Mouse (Mus musculus) spleen, embryonic (tissue): ENCODE measurements around the gene Atp6v0a1.

ENCODE experiments used
- CTCF ChIA-PET: fragments of 350-600 bp; sonication (Branson Sonifier 250); formaldehyde crosslinking; loops from one replicate; lab custom pipeline; 2022; lab: Charles Lee

The Atp6v0a1 gene

DNA sequence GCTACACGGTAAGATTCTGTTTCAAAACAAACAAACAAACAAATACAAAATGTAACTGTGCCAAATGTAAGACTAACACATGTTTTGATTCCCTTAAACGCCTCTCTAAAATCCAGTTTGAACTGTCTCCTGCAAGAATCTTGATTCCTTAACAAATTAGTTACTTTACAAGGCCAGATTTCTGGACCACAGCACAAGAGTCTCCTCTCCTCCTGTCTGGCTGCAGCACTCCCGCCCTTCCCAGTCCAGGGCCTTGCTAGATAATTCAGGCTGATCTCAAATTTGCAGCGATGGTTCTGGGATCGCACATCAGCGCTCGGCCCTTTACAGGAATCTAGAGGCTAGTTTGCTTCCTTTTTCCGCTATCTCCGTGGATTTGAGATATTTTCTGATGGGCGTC, 72.4 kb downstream of the Atp6v0a1 start:
- CTCF ChIA-PET = interaction anchor here (1.0 kb wide), 1 partner anchor 11 kb away, joined by 3 read pairs; no protein-coding TSS in a partner anchor

- CTCF ChIA-PET = no interaction called here
Observed at GRCm38 (mm10) chr11:101082208-101083082, 73.2 kb downstream of the Atp6v0a1 start, which contains the start of gene Coasy. Coasy (plus strand) TSS chr11:101082565.

- CTCF ChIA-PET = interaction anchor here (0.6 kb wide), 1 partner anchor 97 kb away, joined by 3 read pairs; no protein-coding TSS in a partner anchor
Observed at GRCm38 (mm10) chr11:101083083-101083697, 73.9 kb downstream of the Atp6v0a1 start.

DNA sequence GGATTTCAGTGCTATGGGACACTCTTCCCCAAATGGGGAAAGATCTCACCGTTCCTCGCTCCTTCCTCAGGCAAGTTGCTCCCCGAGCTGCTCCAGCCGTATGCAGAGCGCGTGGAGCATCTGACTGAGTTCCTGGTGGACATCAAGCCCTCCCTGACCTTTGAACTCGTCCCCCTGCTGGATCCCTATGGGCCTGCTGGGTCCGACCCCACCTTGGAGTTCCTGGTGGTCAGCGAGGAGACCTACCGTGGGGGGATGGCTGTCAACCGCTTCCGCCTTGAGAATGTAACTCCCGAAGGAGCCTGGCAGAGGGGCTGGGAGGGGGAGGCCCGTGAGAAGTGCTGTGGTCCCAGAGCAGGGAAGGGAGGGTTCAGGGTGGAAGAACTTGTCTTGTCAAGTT, 75.0 kb downstream of the Atp6v0a1 start:
- CTCF ChIA-PET = interaction anchor here (0.7 kb wide), 1 partner anchor 100 kb away, joined by 3 read pairs; no protein-coding TSS in a partner anchor

DNA sequence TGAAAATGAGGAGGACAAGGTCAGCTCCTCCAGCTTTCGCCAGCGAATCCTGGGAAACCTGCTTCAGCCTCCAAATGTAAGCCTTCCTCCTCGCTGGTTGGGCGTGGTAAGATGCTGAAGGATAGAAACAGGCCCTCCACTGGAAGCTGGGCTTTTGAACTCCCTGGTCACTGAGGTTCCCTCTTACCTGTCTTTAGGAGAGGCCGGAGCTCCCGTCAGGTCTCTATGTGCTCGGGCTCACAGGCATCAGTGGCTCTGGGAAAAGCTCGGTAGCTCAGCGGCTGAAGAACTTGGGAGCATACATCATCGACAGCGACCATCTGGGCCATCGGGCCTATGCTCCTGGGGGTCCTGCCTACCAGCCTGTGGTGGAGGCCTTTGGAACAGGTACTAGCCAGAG, 75.6 kb downstream of the Atp6v0a1 start:
- CTCF ChIA-PET = interaction anchor here (0.7 kb wide), 1 partner anchor 100 kb away, joined by 3 read pairs; no protein-coding TSS in a partner anchor

DNA sequence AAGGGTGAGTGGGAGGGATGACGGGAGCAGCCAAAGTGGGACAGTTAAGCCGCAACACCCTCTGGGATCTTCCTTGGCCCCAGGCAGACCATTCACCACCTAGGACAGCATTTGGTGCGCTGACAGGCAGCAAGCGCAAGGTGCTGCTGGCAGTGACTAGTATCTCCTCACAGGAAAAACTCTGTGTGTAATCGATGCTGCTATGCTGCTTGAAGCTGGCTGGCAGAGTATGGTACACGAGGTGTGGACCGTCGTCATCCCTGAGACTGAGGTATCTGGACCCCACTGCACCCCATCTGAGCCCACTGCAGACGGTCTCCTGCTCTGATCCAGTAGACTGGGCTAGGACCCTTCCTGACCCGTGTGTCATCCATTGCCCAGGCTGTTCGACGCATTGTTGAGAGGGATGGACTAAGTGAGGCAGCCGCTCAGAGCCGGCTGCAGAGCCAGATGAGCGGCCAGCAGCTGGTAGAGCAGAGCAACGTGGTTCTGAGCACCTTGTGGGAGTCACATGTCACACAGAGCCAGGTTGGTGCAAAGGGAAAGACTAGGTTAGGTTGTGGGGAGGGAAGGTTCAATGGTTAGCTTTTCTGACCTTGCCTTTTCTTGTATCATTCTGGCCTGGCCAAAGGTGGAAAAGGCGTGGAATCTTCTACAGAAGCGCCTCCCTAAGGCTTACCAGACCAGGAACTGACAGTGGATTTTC, 76.5 kb downstream of the Atp6v0a1 start:
- CTCF ChIA-PET = interaction anchor here (0.6 kb wide), 1 partner anchor 20 kb away, joined by 4 read pairs; no protein-coding TSS in a partner anchor

- CTCF ChIA-PET = no interaction called here
Observed at GRCm38 (mm10) chr11:101086323-101086674, 77.0 kb downstream of the Atp6v0a1 start.

DNA sequence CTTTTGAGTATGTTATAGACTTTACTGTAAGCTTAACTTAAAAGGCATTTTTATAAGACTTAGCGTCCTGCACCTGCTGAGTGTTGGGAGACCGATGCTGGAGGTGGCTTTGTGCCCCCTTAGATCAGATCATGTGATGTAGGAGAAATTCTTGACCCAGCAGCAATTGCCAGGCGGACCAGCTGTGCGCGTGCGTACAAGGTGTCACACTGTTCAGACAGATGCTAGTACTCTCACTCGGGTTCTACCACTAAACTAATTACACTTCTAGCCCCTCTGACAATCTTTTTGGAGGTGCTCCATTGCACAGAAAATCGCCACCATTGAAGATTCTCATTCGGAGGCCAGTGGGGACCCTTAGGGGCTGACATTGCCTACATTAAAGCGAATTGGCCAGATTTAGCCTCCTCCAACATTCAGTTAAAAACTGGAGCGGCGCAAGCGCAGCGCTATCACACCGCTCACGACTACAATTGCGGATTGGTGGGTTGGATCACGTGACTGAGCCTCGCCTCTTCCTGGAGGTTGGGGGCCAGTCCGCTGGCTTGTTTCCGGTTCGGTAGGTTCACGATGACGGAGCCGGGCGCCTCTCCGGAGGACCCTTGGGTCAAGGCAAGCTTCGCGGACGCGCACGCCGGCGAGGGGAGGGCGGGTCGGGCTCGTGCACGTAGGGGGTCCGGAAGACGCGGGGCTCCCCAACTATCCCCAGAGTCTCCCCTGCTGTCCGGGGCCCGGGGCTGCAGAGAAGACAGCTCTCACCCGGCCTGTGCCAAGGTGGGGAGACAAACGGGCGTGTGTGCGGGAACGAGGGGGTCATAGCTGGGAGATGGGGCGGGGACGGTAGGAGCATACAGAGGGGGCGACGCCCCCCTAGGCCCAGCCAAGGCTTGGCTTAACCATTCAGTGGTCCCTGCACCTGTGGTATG, 77.8 kb downstream of the Atp6v0a1 start, which contains the start of gene Mlx:
Mlx (plus strand) TSS at position 522 of the 926 bp plus-strand sequence.
- CTCF ChIA-PET = no interaction called here

DNA sequence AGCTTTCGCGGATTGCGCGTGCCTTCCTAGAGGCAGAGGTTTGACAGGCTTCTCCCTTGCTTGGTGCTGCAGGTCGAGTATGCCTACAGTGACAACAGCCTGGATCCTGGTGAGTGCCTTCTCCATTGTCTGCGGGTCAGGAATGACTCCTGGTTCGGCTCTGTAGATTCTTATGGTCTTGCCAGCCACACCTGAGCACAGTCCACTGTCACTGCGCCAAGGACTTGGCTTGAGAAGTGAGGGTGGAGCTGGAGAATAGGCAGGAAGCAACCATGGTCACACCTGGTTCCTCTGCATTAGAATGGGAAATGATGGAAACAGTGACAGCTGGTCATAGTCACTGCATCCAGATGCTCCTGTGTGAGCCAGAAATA, 78.4 kb downstream of the Atp6v0a1 start:
- CTCF ChIA-PET = no interaction called here

- CTCF ChIA-PET = no interaction called here
Observed at GRCm38 (mm10) chr11:101089931-101090330, 80.7 kb downstream of the Atp6v0a1 start.

DNA sequence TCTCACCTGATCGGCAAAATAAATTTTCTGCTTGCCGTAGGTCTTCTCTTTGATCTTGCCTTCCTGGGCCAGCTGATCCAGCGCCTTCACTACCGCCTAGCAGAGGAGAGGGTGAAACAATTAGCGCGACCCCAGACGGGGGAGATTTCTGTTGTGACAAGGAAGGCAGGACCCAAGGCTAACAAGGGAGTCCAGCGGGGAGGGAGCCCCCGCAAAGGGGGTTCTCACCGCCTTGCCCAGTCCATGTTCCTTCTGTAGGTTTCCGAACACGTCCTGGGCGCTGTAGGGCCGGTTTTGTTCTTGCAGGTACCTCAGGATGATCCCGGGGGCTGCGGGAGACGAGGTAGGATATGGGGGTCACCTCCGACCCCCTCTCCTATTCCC, 85.7 kb downstream of the Atp6v0a1 start:
- CTCF ChIA-PET = interaction anchor here (1.2 to 2.8 kb wide), 3 partner anchors 20 to 81 kb away, joined by 4 to 15 read pairs (median 4); partner anchors contain the start of gene Ccr10

DNA sequence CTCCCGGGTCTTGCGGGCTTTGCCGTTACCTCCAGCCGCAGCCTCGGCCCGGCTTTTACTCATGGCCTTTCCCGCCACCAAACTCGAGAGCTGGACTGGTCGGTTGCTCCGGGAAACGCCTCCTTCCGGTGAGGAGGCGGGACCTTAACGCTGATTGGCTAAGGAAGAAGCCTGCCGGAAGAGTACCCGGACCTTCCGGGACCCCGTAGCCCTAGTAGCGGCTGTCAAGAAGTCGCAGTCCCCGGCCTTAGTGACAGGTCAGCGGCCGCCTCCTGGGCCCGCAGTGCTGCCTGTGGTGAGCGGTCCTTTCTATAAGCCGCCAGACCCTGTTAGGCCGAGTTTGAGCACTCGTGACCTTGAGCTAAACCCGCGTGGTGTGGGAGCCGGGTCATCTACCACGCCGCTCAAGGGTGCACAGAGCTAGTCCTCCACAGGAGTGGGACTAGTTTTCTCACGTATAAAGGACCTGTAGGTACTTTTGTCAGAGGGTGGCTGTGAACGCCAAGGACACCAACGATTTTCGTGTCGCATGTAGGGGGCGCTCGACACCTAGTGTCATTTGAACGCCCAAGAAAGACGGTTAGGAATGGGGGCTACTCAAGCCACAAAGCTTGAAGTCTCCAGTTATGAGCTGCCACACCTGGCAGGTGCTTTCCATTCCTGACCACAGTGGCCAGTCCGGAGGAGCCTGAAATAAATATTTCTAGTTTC, 86.2 kb downstream of the Atp6v0a1 start, which contains the start of gene Psmc3ip:
Psmc3ip (minus strand) TSS at position 123 of the 711 bp plus-strand sequence.
- CTCF ChIA-PET = interaction anchor here (1.2 to 2.8 kb wide), 3 partner anchors 19 to 81 kb away, joined by 4 to 15 read pairs (median 4); partner anchors contain the start of gene Ccr10

DNA sequence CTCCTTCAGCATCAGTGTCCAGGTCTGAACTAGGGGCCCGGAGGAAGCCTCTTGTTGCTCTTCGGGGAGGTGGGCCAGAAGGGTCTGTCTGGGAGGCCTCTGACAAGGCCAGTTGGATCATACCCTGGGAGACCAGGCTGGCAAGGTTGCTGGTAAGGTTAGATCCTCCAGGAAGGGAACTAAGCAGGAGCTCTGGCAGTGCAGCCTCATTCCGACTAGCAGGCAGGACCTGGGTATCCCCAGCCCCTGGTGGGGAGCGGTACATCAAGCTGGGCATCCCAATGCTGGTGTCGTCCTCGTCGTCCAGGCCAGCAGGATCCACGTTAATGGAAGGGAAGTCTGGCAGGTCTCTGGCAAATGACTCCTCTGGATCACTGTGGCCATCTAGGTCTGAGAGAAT, 89.0 kb downstream of the Atp6v0a1 start:
- CTCF ChIA-PET = no interaction called here

DNA sequence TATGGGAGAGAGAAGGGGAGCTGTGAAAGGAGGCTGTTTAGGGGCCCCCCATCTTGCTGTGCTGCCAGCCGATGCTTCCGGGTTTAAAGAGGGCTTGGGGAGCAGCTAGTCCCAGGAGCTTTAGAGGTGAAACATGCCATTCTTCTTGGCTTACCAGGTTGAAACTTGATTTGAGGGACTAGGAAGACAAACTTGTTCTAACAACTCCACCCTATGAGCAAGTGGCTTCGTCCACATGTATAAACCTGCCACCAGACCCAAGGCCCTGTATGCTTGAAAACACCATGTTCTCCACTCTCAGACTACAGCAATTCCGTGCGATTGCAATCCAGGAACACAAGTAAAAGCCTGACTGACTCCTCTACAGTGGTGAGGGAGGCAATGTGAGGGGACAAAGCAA, 93.8 kb downstream of the Atp6v0a1 start:
- CTCF ChIA-PET = no interaction called here

GRCm38 (mm10) chr11:101109351-101109750, 100.1 kb downstream of the Atp6v0a1 start:
- CTCF ChIA-PET = interaction anchor here (1.3 kb wide), 1 partner anchor 12 kb away, joined by 3 read pairs; no protein-coding TSS in a partner anchor

- CTCF ChIA-PET = interaction anchor here (1.3 kb wide), 1 partner anchor 14 kb away, joined by 3 read pairs; no protein-coding TSS in a partner anchor
Observed at GRCm38 (mm10) chr11:101110708-101111107, 101.5 kb downstream of the Atp6v0a1 start.

DNA sequence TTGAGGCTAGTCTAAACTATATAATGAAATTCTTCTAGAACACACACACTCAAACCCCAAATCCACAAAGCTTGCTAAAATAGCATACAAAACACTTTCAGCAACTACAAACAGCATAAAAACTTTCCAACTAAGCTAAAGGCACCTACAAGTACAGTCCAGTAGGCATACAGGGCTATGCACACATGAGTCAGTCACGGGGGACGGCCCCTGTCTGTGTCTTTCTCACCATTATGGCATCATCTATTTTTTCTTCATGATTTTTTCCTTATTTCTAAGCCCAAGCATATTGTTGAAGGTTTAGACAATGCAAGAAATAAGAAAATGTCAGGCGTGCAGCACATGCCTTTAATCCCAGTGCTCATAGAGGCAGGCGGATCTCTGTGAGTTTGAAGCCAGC, 101.9 kb downstream of the Atp6v0a1 start:
- CTCF ChIA-PET = no interaction called here

DNA sequence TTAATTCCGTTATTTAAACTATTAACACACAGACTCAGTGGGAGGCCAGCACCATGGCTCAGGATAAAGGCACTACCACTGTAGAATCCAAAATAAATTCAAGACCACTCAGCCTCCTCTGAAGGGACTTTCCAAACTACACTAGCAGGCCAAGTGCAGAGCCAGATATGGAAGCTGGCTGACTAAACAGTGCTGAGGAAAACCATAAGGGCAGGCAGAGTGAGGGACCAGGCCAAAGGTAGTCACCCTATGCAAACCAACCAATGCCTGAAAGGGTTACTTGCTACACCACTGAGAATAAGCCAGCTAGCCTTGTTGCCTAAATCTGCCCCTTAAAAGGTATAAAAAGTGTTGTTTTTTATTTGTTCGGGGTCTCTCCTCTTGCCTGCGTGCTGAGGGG, 102.9 kb downstream of the Atp6v0a1 start:
- CTCF ChIA-PET = no interaction called here
